Mouse (Mus musculus) cortical plate, adult 2 months (tissue): ENCODE data around the gene Prrxl1.

Experiments
- CTCF ChIP-seq: fragments of 200-500 bp; IDR thresholded peaks from 2 replicates; pipeline ENCODE4 v1.5.1; 2011; ENCODE audit warnings: mild to moderate bottlenecking, control low read depth, low read length; ENCODE audit not compliant: insufficient read depth; ENCODE audit errors: extremely low read depth
- POLR2A ChIP-seq: fragments of 200-500 bp; IDR thresholded peaks from 2 replicates; pipeline ENCODE4 v1.6.1; 2011; ENCODE audit warnings: mild to moderate bottlenecking, low read length, control low read depth; ENCODE audit not compliant: insufficient read depth; ENCODE audit errors: extremely low read depth

- TF ChIP-seq CTCF (no peak), POLR2A (no peak)
These were observed 84.1 kb downstream of the Prrxl1 start for GRCm38 (mm10) chr14:32683251-32683838.
